Mouse (Mus musculus): Measurements from ENCODE around the gene Golga5.

DNA sequence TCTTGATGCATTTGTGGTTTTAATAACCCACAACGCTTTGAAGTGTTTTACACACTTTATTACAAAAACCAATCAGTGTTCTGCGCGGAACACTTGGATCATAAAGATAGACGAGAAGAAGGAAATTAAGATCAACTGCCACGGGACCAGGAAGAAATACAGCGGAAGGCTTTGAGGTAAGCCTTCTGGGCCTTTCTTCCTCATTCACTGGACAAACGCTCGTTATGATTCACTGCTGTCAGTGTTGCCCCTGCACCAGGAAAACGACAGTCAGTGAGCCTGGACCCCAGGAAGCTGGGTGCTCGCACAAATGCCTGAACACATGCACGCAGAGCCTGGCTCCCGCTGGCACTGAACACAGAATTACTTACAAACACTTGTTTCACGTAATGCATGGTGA, 48.7 kb downstream of the Golga5 start:
- TF ChIP-seq CTCF (conservative IDR thresholded peaks at IDR 0.05; ENCODE audit: low read length) (no peak), POU5F1 (IDR thresholded peaks at IDR 0.05; ENCODE audit: borderline replicate concordance, low read length) (no peak), NANOG (IDR thresholded peaks at IDR 0.05; ENCODE audit: borderline replicate concordance, low read length) (no peak)
